Mouse (Mus musculus): ENCODE measurements around the gene Serpina3c. TPM values are rescaled to one million over a fixed set of nuclear protein-coding genes. Genes with fewer than 3 reads are reported as not detected.

Gene Serpina3c
- polyA plus RNA-seq, 1 experiment, result not detected

DNA sequence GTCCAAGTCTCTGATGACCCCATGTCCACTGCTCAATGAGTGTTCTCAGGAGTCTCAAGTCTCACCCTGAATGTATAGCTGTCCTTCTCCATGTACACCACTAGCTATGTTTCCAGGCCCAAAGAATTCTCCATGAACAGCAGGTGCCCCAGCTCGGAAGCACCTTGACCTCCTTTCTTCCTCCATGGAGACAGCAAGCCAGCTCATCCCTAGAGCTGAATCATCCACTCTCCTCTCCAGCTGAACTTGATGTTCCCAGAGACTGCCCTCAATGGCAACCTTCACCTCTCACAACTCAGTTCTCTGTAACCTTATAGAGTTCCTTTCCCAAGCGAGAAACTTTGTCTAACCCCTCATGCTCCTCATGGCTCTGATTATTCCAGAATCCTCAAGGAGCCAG lies 8.1 kb downstream of the Serpina3c start:
- no peaks in the 10 kb centered on the region for H3K27me3 ChIP-seq (ENCODE audit: control insufficient read depth, insufficient read depth, insufficient read length)
- H3K79me2 ChIP-seq (ENCODE audit: control insufficient read depth, insufficient read depth), result no peaks in the 10 kb centered on the region
- TF ChIP-seq MYOG (IDR thresholded peaks at IDR 0.05; ENCODE audit: control insufficient read depth, extremely low read depth, insufficient read length) (no peak), MAX (IDR thresholded peaks at IDR 0.05) (no peak), CEBPB (IDR thresholded peaks at IDR 0.05; ENCODE audit: low read depth) (no peak), FOSL1 (IDR thresholded peaks at IDR 0.05; ENCODE audit: insufficient read depth, low read length, poor library complexity, severe bottlenecking) (no peak), CTCF (IDR thresholded peaks at IDR 0.05; ENCODE audit: control insufficient read depth, insufficient read depth, insufficient read length) (no peak), USF1 (IDR thresholded peaks at IDR 0.05; ENCODE audit: low read depth) (no peak), MYOD1 (IDR thresholded peaks at IDR 0.05; ENCODE audit: control insufficient read depth, insufficient read length, low read depth) (no peak)

DNA sequence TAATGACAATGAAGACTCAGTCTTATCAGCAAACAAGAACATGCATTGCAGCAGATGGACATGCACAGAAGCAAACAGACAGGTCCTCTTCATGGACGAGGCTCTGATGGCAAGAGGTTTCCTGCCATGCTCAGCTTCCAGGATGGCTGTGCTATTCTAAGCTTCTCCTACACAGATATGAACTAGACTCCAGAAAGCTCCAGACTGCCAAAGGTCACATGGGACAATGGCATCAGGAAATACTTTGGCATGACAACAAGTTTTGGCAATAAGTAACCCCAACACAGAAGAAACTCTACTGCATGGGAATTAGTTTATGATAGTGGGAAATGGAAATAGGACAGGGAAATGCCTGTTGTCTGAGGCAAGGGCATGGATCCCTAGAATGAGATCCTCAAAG lies 10.4 kb downstream of the Serpina3c start:
- H3ac ChIP-seq (ENCODE audit: control insufficient read depth, insufficient read length, low read depth), result no peak overlapping the region
- no peak overlapping the region for H3K4me3 ChIP-seq (ENCODE audit: insufficient read depth, poor library complexity, severe bottlenecking)
- TF ChIP-seq CTCF (IDR thresholded peaks at IDR 0.05; ENCODE audit: control insufficient read depth, insufficient read depth, insufficient read length), result no peak
- TF ChIP-seq MYOG (IDR thresholded peaks at IDR 0.05; ENCODE audit: control insufficient read depth, extremely low read depth, insufficient read length), result no peak
- no peak for TF ChIP-seq MYOD1 (IDR thresholded peaks at IDR 0.05; ENCODE audit: control insufficient read depth, insufficient read length, low read depth)
- no peak for TF ChIP-seq CEBPB (IDR thresholded peaks at IDR 0.05; ENCODE audit: low read depth)
- TF ChIP-seq FOSL1 (IDR thresholded peaks at IDR 0.05; ENCODE audit: insufficient read depth, low read length, poor library complexity, severe bottlenecking), result no peak
- TF ChIP-seq USF1 (IDR thresholded peaks at IDR 0.05; ENCODE audit: low read depth), result no peak
- no peak for TF ChIP-seq MAX (IDR thresholded peaks at IDR 0.05)
- no peaks in the 10 kb centered on the region for H3K27me3 ChIP-seq (ENCODE audit: control insufficient read depth, insufficient read depth, insufficient read length)
- H3K36me3 ChIP-seq (ENCODE audit: control insufficient read depth, insufficient read depth), result no peaks in the 10 kb centered on the region
- H3K79me2 ChIP-seq (ENCODE audit: control insufficient read depth, insufficient read depth), result no peaks in the 10 kb centered on the region
- H3K79me3 ChIP-seq (ENCODE audit: low read depth), result no peaks in the 10 kb centered on the region

More for the DNA sequence above, 8.1 kb downstream of the Serpina3c start:
- Histone ChIP-seq H3ac (ENCODE audit: control insufficient read depth, insufficient read length, low read depth) (no peak overlapping the region), H3K79me3 (ENCODE audit: low read depth) (no peaks in the 10 kb centered on the region), H3K4me3 (ENCODE audit: insufficient read depth, poor library complexity, severe bottlenecking) (no peak overlapping the region), H3K36me3 (ENCODE audit: control insufficient read depth, insufficient read depth) (no peaks in the 10 kb centered on the region)

- Histone ChIP-seq H3K36me3 (ENCODE audit: control insufficient read depth, insufficient read depth) (no peaks in the 10 kb centered on the region), H3K4me3 (ENCODE audit: insufficient read depth, poor library complexity, severe bottlenecking) (no peak overlapping the region), H3K27me3 (ENCODE audit: control insufficient read depth, insufficient read depth, insufficient read length) (no peaks in the 10 kb centered on the region), H3ac (ENCODE audit: control insufficient read depth, insufficient read length, low read depth) (no peak overlapping the region), H3K79me3 (ENCODE audit: low read depth) (no peaks in the 10 kb centered on the region), H3K79me2 (ENCODE audit: control insufficient read depth, insufficient read depth) (no peaks in the 10 kb centered on the region)
- TF ChIP-seq USF1 (IDR thresholded peaks at IDR 0.05; ENCODE audit: low read depth) (no peak), CTCF (IDR thresholded peaks at IDR 0.05; ENCODE audit: control insufficient read depth, insufficient read depth, insufficient read length) (no peak), FOSL1 (IDR thresholded peaks at IDR 0.05; ENCODE audit: insufficient read depth, low read length, poor library complexity, severe bottlenecking) (no peak), MYOG (IDR thresholded peaks at IDR 0.05; ENCODE audit: control insufficient read depth, extremely low read depth, insufficient read length) (no peak), CEBPB (IDR thresholded peaks at IDR 0.05; ENCODE audit: low read depth) (no peak), MAX (IDR thresholded peaks at IDR 0.05) (no peak), MYOD1 (IDR thresholded peaks at IDR 0.05; ENCODE audit: control insufficient read depth, insufficient read length, low read depth) (no peak)
These were observed 11.2 kb downstream of the Serpina3c start for GRCm38 (mm10) chr12:104142427-104142826.

GRCm38 (mm10) chr12:104141506-104141905 lies 12.2 kb downstream of the Serpina3c start:
- Histone ChIP-seq H3K36me3 (ENCODE audit: control insufficient read depth, insufficient read depth) (no peaks in the 10 kb centered on the region), H3K4me3 (ENCODE audit: insufficient read depth, poor library complexity, severe bottlenecking) (no peak overlapping the region), H3K27me3 (ENCODE audit: control insufficient read depth, insufficient read depth, insufficient read length) (no peaks in the 10 kb centered on the region), H3K79me3 (ENCODE audit: low read depth) (no peaks in the 10 kb centered on the region), H3K79me2 (ENCODE audit: control insufficient read depth, insufficient read depth) (no peaks in the 10 kb centered on the region), H3ac (ENCODE audit: control insufficient read depth, insufficient read length, low read depth) (no peak overlapping the region)
- no peak for TF ChIP-seq MYOG (IDR thresholded peaks at IDR 0.05; ENCODE audit: control insufficient read depth, extremely low read depth, insufficient read length)
- no peak for TF ChIP-seq USF1 (IDR thresholded peaks at IDR 0.05; ENCODE audit: low read depth)
- no peak for TF ChIP-seq MAX (IDR thresholded peaks at IDR 0.05)
- TF ChIP-seq CEBPB (IDR thresholded peaks at IDR 0.05; ENCODE audit: low read depth), result no peak
- TF ChIP-seq FOSL1 (IDR thresholded peaks at IDR 0.05; ENCODE audit: insufficient read depth, low read length, poor library complexity, severe bottlenecking), result no peak
- TF ChIP-seq CTCF (IDR thresholded peaks at IDR 0.05; ENCODE audit: control insufficient read depth, insufficient read depth, insufficient read length), result no peak
- TF ChIP-seq MYOD1 (IDR thresholded peaks at IDR 0.05; ENCODE audit: control insufficient read depth, insufficient read length, low read depth), result no peak

- Histone ChIP-seq H3K36me3 (ENCODE audit: control insufficient read depth, insufficient read depth) (no peaks in the 10 kb centered on the region), H3ac (ENCODE audit: control insufficient read depth, insufficient read length, low read depth) (no peak overlapping the region), H3K4me3 (ENCODE audit: insufficient read depth, poor library complexity, severe bottlenecking) (no peak overlapping the region), H3K27me3 (ENCODE audit: control insufficient read depth, insufficient read depth, insufficient read length) (no peaks in the 10 kb centered on the region), H3K79me3 (ENCODE audit: low read depth) (no peaks in the 10 kb centered on the region), H3K79me2 (ENCODE audit: control insufficient read depth, insufficient read depth) (no peaks in the 10 kb centered on the region)
- TF ChIP-seq MYOG (IDR thresholded peaks at IDR 0.05; ENCODE audit: control insufficient read depth, extremely low read depth, insufficient read length) (no peak), FOSL1 (IDR thresholded peaks at IDR 0.05; ENCODE audit: insufficient read depth, low read length, poor library complexity, severe bottlenecking) (no peak), MAX (IDR thresholded peaks at IDR 0.05) (no peak), MYOD1 (IDR thresholded peaks at IDR 0.05; ENCODE audit: control insufficient read depth, insufficient read length, low read depth) (no peak), USF1 (IDR thresholded peaks at IDR 0.05; ENCODE audit: low read depth) (no peak), CTCF (IDR thresholded peaks at IDR 0.05; ENCODE audit: control insufficient read depth, insufficient read depth, insufficient read length) (no peak)
These were observed 13.0 kb downstream of the Serpina3c start for GRCm38 (mm10) chr12:104140543-104141103.
